Comparison of ENCODE assay signal across 8 mouse cellular contexts in genomic region chr9:60757817-60758216, GRCm38 (mm10). TPM values are rescaled to one million over a fixed set of nuclear protein-coding genes. Genes with fewer than 3 reads are reported as not detected.
DNase-seq lines count a peak whose midpoint lies in the region; ATAC-seq and TF ChIP-seq lines count a peak whose summit lies in the region.

No protein-coding gene starts in this region.

- H3K9ac ChIP-seq in intestine, postnatal 0 days (ENCODE audit: low read depth, low read length), result no peak overlapping the region
- H3K9ac ChIP-seq in stomach, embryonic 16.5 days (ENCODE audit: low read length), result no peak overlapping the region; the same call in 1 of the 2 replicates
- H3K9ac ChIP-seq in hindbrain, embryonic 12.5 days, result no peak overlapping the region

- no peak for TF ChIP-seq CTCF in intestine, postnatal 0 days (IDR thresholded peaks at IDR 0.05; ENCODE audit: low read depth)

- H3K27ac ChIP-seq in intestine, postnatal 0 days (ENCODE audit: low read depth, low read length), result no peak overlapping the region; the same call in 1 of the 2 replicates
- peak overlapping the region; percentile 25; the same call in 1 of the 2 replicates for H3K27ac ChIP-seq in stomach, embryonic 16.5 days (ENCODE audit: low read length)
- no peak overlapping the region for H3K27ac ChIP-seq in hindbrain, embryonic 12.5 days

- peak; percentile 59 for DNase-seq in lung, postnatal 10 days
- DNase-seq in lung, adult 18-20 months, result no peak
- peak; percentile 49 to 72 for DNase-seq in heart, adult 18-20 months
- no peak for DNase-seq in layer of hippocampus, postnatal 10 days (ENCODE audit: low spot score in 2 of 2)
- DNase-seq in spleen, adult 12 weeks (ENCODE audit: low spot score), result no peak

- no peak overlapping the region for H3K4me3 ChIP-seq in intestine, postnatal 0 days (ENCODE audit: low read depth, low read length)
- H3K4me3 ChIP-seq in stomach, embryonic 16.5 days (replicated peaks; ENCODE audit: low read length), result no peak overlapping the region
- no peak overlapping the region for H3K4me3 ChIP-seq in hindbrain, embryonic 12.5 days

- ATAC-seq in intestine, postnatal 0 days, result peak; percentile 25; the same call in 1 of the 2 replicates
- ATAC-seq in stomach, embryonic 16.5 days (ENCODE audit: insufficient read depth, low FRiP score), result peak; percentile 73; the same call in 1 of the 2 replicates
- no peak for ATAC-seq in hindbrain, embryonic 12.5 days (ENCODE audit: low FRiP score)

- H3K36me3 ChIP-seq in intestine, postnatal 0 days (ENCODE audit: control insufficient read depth, insufficient read depth), result no peaks in the 10 kb centered on the region
- H3K36me3 ChIP-seq in stomach, embryonic 16.5 days (ENCODE audit: control insufficient read depth, insufficient read depth, low read length), result no peaks in the 10 kb centered on the region
- H3K36me3 ChIP-seq in hindbrain, embryonic 12.5 days, result no peaks in the 10 kb centered on the region

- WGBS in intestine, postnatal 0 days, result 29% methylated on average over 5 of the region's 5 CpGs
- WGBS in stomach, embryonic 16.5 days, result 18% methylated on average over 5 of the region's 5 CpGs
- 38% methylated on average over 5 of the region's 5 CpGs for WGBS in hindbrain, embryonic 12.5 days

- no peaks in the 10 kb centered on the region for H3K9me3 ChIP-seq in intestine, postnatal 0 days (ENCODE audit: control insufficient read depth)
- no peaks in the 10 kb centered on the region for H3K9me3 ChIP-seq in stomach, embryonic 16.5 days (replicated peaks; ENCODE audit: control insufficient read depth, low read length)
- no peaks in the 10 kb centered on the region for H3K9me3 ChIP-seq in hindbrain, embryonic 12.5 days (replicated peaks)

- no peaks in the 10 kb centered on the region for H3K27me3 ChIP-seq in intestine, postnatal 0 days (replicated peaks; ENCODE audit: control insufficient read depth, insufficient read depth, low read length)
- no peaks in the 10 kb centered on the region for H3K27me3 ChIP-seq in stomach, embryonic 16.5 days (ENCODE audit: control insufficient read depth, insufficient read depth, low read length)
- no peaks in the 10 kb centered on the region for H3K27me3 ChIP-seq in hindbrain, embryonic 12.5 days

- no peak overlapping the region for H3K4me2 ChIP-seq in intestine, postnatal 0 days (replicated peaks; ENCODE audit: low read depth)
- no peak overlapping the region for H3K4me2 ChIP-seq in stomach, embryonic 16.5 days (ENCODE audit: low read depth, low read length)
- no peak overlapping the region for H3K4me2 ChIP-seq in hindbrain, embryonic 12.5 days (replicated peaks)

- 0 out of 2 replicates have a peak, but pooled peaks cover 4% of the 10 kb centered on the region for H3K4me1 ChIP-seq in intestine, postnatal 0 days (replicated peaks; ENCODE audit: control insufficient read depth, insufficient read depth, low read length)
- H3K4me1 ChIP-seq in stomach, embryonic 16.5 days (ENCODE audit: control insufficient read depth, insufficient read depth, low read length), result peaks cover 14% of the 10 kb centered on the region
- no peaks in the 10 kb centered on the region for H3K4me1 ChIP-seq in hindbrain, embryonic 12.5 days

RNA-seq across cellular contexts. Expression of gene Uaca, which starts 36.5 kb away (rescaled TPM):
- 10 to 100 TPM; 39.1 to 44.2 TPM for total RNA-seq in heart, adult 18-20 months (2021)
- polyA plus RNA-seq in intestine, postnatal 0 days (2015; fragmentation: Nextera tagmentation; extraction: Ambion mirVana), result 34.6 and 39.3 TPM in 2 replicates
- 42.0 and 48.7 TPM in 2 replicates for polyA plus RNA-seq in stomach, embryonic 16.5 days (2015; fragmentation: Nextera tagmentation; extraction: Ambion mirVana)
- polyA plus RNA-seq in hindbrain, embryonic 12.5 days (2016; fragmentation: Nextera tagmentation; extraction: Ambion mirVana), result 32.6 and 36.2 TPM in 2 replicates
- 10 to 100 TPM; 13.7 to 15.2 TPM for total RNA-seq in layer of hippocampus, postnatal 10 days (2021)

RNA-seq across cellular contexts. Expression of gene Larp6, which starts 45.0 kb away (rescaled TPM):
- 1 to 10 TPM; 1.1 to 1.3 TPM for total RNA-seq in heart, adult 18-20 months (2021)
- 1.1 and 1.2 TPM in 2 replicates for polyA plus RNA-seq in intestine, postnatal 0 days (2015; fragmentation: Nextera tagmentation; extraction: Ambion mirVana)
- polyA plus RNA-seq in stomach, embryonic 16.5 days (2015; fragmentation: Nextera tagmentation; extraction: Ambion mirVana), result 1.8 and 1.9 TPM in 2 replicates
- polyA plus RNA-seq in hindbrain, embryonic 12.5 days (2016; fragmentation: Nextera tagmentation; extraction: Ambion mirVana), result 3.7 and 5.0 TPM in 2 replicates
- 10 to 100 TPM; 32.8 to 33.6 TPM for total RNA-seq in layer of hippocampus, postnatal 10 days (2021)

Comparison
In these comparisons a context has a peak if more than half of its experiments do, and no peak if none do; other contexts are left out.
1. DNase-seq: peak in lung, postnatal 10 days (single experiment) and heart, adult 18-20 months (2 of 2); none in lung, adult 18-20 months (0 of 2), layer of hippocampus, postnatal 10 days (0 of 2) and spleen, adult 12 weeks (single experiment).